Mouse (Mus musculus) hindbrain, embryonic 10.5 days (tissue): ENCODE results near the gene Ikzf2. TPM values are rescaled to one million over a fixed set of nuclear protein-coding genes. Genes with fewer than 3 reads are reported as not detected.

Experiments
- DNase-seq: peaks from one replicate; pipeline ENCODE4 v3.0.0-alpha.2; 2017; ENCODE audit warnings: low spot score
- H3K27ac ChIP-seq: fragments of 300-500 bp; sonication (generic); 2 replicates; pipeline ENCODE4 v1.5.1; 2016; ENCODE audit warnings: mild to moderate bottlenecking, moderate library complexity
- H3K27me3 ChIP-seq: fragments of 300-500 bp; sonication (generic); 2 replicates; pipeline ENCODE4 v1.6.1; 2016; ENCODE audit warnings: mild to moderate bottlenecking; ENCODE audit not compliant: poor library complexity, insufficient read depth, severe bottlenecking
- H3K36me3 ChIP-seq: fragments of 300-500 bp; sonication (generic); 2 replicates; pipeline ENCODE4 v1.6.1; 2016; ENCODE audit warnings: mild to moderate bottlenecking, moderate library complexity
- H3K4me1 ChIP-seq: fragments of 300-500 bp; sonication (generic); replicated peaks from 2 replicates; pipeline ENCODE4 v1.6.1; 2016; ENCODE audit warnings: mild to moderate bottlenecking
- H3K4me3 ChIP-seq: fragments of 300-500 bp; sonication (generic); 2 replicates; pipeline ENCODE4 v1.5.1; 2016; ENCODE audit warnings: mild to moderate bottlenecking, moderate library complexity
- H3K9me3 ChIP-seq: fragments of 300-500 bp; sonication (generic); 2 replicates; pipeline ENCODE4 v1.6.1; 2016; ENCODE audit warnings: mild to moderate bottlenecking, moderate library complexity
- WGBS: fragments of 180-500 bp; shearing (Covaris S2); methylation state at CpG from one replicate; pipeline ENCODE4 v1.1.7; 2016; 5-methylcytosine and 5-hydroxymethylcytosine counted together
- polyA plus RNA-seq: library from polyadenylated mRNA; unstranded; fragments of >200 nt; fragmentation: Nextera tagmentation; extraction: Ambion mirVana; gene quantifications from 2 replicates; pipeline ENCODE4 v1.2.1, GENCODE M21; 2016

Ikzf2 gene
- polyA plus RNA-seq, 1 experiment from 2014 or later: 6.5 TPM

DNA sequence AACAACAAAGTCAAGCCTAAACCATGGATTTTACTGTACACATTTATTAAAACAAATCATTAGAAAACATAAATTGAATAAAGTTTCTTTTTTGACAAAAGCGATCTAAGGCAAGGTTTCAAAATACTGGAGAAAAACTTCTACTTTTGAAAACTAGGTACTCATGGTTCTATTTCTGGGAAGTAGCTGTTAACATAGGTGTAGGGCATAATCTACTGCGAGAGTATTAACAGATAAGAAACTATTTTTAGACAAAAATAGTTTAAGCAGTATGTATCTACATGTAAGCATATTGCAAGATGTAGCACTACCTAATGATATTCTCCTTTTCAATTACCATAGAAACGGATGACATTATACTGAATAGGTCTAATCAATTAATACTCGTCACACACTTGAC, 137.1 kb downstream of the Ikzf2 start:
- H3K27ac ChIP-seq: no peak overlapping the region
- 90% methylated on average over 4 of the region's 4 CpGs for whole genome bisulfite sequencing
- no peaks in the 10 kb centered on the region for H3K36me3 ChIP-seq
- no peak for DNase-seq
- H3K9me3 ChIP-seq: no peaks in the 10 kb centered on the region
- H3K4me3 ChIP-seq: no peak overlapping the region
- peaks cover 9% of the 10 kb centered on the region for H3K4me1 ChIP-seq
- H3K27me3 ChIP-seq: no peaks in the 10 kb centered on the region

DNA sequence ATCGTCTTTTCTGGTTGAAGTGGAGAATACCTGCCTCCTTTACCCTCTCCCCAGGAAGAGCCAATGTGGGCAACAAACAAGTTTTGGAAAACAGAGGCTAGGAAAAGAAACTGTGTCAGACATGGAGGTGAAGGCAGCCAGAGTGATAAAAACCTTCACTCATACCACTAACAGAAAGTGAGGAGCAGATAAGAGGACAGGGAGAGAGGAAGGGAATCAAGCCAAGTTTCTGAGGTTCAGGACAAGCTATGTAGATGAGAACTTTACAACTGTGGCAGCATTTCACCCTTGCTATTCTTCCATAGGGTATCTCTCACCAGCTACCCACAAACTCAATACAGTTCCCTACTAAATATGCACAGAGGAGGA, 141.2 kb downstream of the Ikzf2 start:
- Histone ChIP-seq H3K9me3 (no peaks in the 10 kb centered on the region), H3K27ac (no peak overlapping the region)

DNA sequence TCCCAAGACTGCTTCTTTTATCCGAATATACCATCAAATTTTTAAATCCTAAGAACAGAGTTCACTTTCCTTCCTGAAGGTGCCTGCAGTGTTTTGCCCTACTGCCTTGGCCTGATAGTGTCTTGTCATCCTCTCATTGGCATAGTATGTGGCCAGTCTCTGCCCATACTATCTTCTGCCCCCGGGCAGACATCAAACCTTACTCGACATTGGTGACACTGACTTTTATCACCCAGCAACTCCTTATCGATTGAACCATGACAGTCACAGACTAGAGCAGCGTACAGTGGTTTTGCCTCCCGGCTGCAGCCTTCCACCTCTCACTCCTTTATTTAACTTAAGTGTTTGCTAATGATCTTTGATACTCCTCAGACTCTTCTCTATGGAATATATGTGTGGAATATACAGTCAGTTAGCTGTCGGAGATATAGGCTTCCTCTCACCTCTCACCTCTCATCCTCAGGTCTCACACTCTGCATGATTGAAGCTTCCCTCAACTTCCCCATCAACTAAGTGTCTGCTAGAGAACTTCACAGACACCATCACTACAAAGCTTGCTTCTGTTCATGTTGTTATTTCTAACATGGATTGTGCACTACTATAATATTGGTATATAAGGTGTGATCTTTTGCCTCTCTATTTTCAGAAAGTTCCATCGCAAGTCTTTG, 141.7 kb downstream of the Ikzf2 start:
- no peaks in the 10 kb centered on the region for H3K9me3 ChIP-seq
- no peaks in the 10 kb centered on the region for H3K27me3 ChIP-seq
- whole genome bisulfite sequencing: 95% methylated on average over 8 of the region's 8 CpGs
- peaks cover 9% of the 10 kb centered on the region for H3K4me1 ChIP-seq
- no peaks in the 10 kb centered on the region for H3K36me3 ChIP-seq
- no peak overlapping the region for H3K4me3 ChIP-seq
- no peak for DNase-seq
- H3K27ac ChIP-seq: no peak overlapping the region

More for the DNA sequence above, 141.2 kb downstream of the Ikzf2 start:
- DNase-seq: no peak
- Histone ChIP-seq H3K4me1 (peaks cover 9% of the 10 kb centered on the region), H3K4me3 (no peak overlapping the region), H3K27me3 (no peaks in the 10 kb centered on the region), H3K36me3 (no peaks in the 10 kb centered on the region)
- 95% methylated on average over 1 of the region's 1 CpGs for WGBS

DNA sequence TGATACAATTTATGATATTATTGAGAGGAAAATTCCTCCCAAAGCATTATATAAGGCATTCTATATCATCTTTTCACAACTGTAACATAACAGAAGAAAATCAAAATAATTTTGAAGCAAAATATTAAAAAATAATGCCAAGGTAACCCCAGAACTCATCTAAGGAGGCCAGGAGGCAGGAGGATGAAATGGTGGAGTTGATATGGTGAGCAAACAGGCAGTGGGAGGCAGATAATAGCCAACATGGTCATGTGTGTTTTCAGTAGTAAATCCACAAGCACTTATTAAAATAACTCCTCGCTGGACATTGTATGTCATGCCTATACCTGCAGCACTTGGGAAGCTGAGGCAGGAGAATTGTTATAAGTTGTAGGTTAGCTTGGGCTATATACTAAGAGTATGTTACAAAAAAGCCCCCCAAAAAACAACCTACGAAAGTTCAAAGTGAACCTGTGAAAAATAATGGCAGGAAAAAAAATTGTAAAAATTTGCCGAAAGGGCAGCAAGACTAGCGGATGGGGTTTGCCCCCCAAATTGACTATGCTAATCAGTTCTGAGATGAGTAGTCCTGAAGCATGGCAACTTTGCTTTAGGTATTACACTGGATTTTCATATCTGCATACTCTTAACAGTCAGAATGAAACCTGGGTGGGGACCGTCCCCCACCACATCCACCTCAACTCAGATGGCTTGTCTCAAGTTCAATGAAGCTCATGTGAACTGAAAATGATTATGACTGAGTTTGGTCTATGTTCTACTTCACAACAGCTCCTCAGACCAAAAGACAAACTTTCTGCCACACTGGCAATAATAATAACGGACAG, 143.1 kb downstream of the Ikzf2 start:
- Histone ChIP-seq H3K36me3 (no peaks in the 10 kb centered on the region), H3K9me3 (no peaks in the 10 kb centered on the region), H3K27ac (no peak overlapping the region), H3K4me1 (peaks cover 11% of the 10 kb centered on the region), H3K27me3 (no peaks in the 10 kb centered on the region), H3K4me3 (no peak overlapping the region)
- WGBS: 92% methylated on average over 6 of the region's 6 CpGs
- no peak for DNase-seq

DNA sequence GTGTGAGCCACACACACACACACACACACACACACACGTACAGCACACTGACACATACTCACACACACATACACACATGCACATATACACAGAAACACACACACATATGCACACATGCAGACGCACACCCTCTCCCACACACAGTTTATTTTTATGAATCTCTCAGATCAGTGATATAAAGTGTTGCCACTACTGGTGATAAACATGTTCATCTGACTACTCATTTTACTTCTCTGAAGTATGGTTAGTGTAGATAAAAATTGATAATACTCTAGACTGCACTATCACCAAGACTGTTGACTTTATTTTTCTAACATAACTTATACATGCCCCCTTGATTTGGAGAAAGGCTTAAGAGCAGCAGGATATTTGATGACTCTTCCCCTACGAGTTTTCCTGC, 144.5 kb downstream of the Ikzf2 start:
- Histone ChIP-seq H3K36me3 (no peaks in the 10 kb centered on the region), H3K4me1 (peaks cover 9% of the 10 kb centered on the region), H3K27me3 (no peaks in the 10 kb centered on the region), H3K4me3 (no peak overlapping the region), H3K27ac (no peak overlapping the region), H3K9me3 (no peaks in the 10 kb centered on the region)
- 84% methylated on average over 3 of the region's 3 CpGs for WGBS
- no peak for DNase-seq

DNA sequence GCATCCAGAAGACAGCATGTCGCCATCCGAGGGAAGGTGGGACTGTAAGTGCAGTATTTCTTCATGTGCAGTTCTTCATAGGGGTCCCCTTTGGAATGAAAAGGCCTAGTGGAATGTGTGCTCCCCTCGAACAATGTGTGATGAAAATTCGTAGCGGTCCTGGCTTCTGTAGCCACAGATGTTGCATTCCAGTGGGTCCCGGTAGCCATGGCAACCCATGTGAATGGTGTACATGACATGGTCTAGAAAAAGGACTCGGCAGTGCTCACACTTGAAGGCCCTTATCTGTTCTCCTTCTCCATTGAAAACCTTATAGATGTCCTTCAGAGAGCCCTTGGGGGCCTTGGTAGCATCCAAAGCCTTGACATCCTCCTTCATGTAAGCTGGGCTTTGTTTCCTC, 148.4 kb downstream of the Ikzf2 start:
- Histone ChIP-seq H3K27ac (no peak overlapping the region), H3K4me3 (no peak overlapping the region), H3K27me3 (no peaks in the 10 kb centered on the region), H3K9me3 (no peaks in the 10 kb centered on the region), H3K36me3 (no peaks in the 10 kb centered on the region), H3K4me1 (peaks cover 15% of the 10 kb centered on the region)
- 47% methylated on average over 7 of the region's 7 CpGs for WGBS
- peak; percentile 66 for DNase-seq

DNA sequence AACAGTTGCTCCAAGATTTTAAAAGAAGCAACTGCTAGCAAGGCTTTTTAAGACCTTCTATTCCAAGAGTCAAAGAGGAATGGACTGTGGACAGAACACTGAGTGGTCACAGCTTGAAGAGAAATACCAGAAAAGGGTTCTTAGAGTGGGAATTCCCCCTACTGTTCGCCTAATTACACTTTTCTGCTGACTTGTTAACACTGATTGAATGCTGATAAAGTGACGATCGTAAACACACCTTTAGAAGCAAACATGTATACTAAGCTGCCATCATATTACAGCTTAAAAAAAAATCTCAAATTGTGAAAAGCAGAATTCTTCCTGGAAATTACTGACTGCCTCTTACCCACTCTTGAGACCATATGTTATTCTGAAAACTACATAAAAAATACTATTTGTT, 149.4 kb downstream of the Ikzf2 start:
- Histone ChIP-seq H3K36me3 (no peaks in the 10 kb centered on the region), H3K4me1 (peaks cover 15% of the 10 kb centered on the region), H3K27ac (no peak overlapping the region), H3K9me3 (no peaks in the 10 kb centered on the region), H3K27me3 (no peaks in the 10 kb centered on the region), H3K4me3 (no peak overlapping the region)
- DNase-seq: no peak
- WGBS: 53% methylated on average over 3 of the region's 3 CpGs

DNA sequence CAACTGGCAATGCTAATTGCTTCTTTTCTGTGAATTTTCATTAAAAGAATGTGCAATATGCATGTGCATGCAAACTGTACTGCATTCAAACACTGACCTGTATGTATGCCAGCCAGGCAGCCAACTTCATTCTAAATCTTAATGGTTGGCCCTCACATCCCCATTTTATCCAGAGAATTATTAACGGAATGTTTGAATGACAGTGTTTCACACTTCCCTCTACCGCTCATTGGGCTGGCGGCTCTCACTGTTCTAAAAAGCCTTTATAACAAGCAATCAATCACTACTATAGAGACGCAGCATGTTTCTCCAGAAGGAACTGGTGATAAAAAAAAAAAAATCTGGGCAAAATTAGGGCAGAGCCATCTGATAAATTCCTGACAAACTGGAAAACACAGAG, 151.5 kb downstream of the Ikzf2 start:
- H3K36me3 ChIP-seq: no peaks in the 10 kb centered on the region
- H3K4me1 ChIP-seq: peaks cover 15% of the 10 kb centered on the region
- WGBS: 59% methylated on average over 4 of the region's 4 CpGs
- H3K4me3 ChIP-seq: no peak overlapping the region
- no peak overlapping the region for H3K27ac ChIP-seq
- no peak for DNase-seq
- H3K9me3 ChIP-seq: no peaks in the 10 kb centered on the region
- H3K27me3 ChIP-seq: no peaks in the 10 kb centered on the region

DNA sequence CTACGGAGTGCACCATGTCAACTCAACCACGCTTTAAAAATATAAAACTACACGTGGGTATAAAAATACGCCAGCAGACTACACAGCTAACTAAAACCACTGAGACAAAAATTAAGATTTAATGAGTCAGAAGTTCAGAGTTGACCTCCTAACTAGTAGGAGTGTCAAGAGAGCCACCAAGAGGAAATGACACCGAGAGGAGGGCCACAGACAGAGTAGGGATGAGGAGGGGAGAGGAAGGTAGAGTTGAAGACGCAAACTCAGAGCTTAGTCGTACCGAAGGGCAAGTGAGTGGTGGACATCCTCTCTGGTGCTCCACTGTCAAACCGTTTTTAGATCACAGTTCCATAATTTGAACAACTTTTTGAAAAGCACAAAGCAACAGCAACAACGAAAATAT, 154.0 kb downstream of the Ikzf2 start:
- Histone ChIP-seq H3K27ac (no peak overlapping the region), H3K27me3 (no peaks in the 10 kb centered on the region), H3K4me3 (no peak overlapping the region), H3K36me3 (no peaks in the 10 kb centered on the region), H3K9me3 (no peaks in the 10 kb centered on the region), H3K4me1 (peaks cover 6% of the 10 kb centered on the region; the same call in 1 of the 2 replicates)
- DNase-seq: no peak
- WGBS: 91% methylated on average over 10 of the region's 10 CpGs

DNA sequence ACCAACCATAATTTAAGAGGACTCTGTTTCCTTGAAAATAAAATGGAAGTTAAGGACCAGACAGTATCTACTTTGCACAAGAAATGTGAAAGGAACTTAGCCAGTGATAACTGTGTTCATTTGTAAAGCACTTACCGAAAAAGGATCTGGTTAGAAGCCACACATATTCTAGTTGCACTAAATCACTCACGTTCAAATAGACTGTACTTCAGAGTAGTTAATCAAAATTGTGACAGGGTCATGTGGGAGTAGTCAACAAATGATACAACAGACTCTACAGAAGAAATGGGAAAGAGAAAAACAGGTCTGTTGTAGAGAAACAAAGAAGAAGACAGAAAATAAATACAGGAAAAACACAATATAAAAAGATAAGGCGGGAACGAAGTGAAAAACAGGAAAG, 158.3 kb downstream of the Ikzf2 start:
- H3K4me3 ChIP-seq: no peak overlapping the region
- no peaks in the 10 kb centered on the region for H3K36me3 ChIP-seq
- H3K27me3 ChIP-seq: no peaks in the 10 kb centered on the region
- WGBS: 91% methylated on average over 4 of the region's 4 CpGs
- no peak overlapping the region for H3K27ac ChIP-seq
- H3K9me3 ChIP-seq: no peaks in the 10 kb centered on the region
- no peak for DNase-seq
- no peaks in the 10 kb centered on the region for H3K4me1 ChIP-seq

DNA sequence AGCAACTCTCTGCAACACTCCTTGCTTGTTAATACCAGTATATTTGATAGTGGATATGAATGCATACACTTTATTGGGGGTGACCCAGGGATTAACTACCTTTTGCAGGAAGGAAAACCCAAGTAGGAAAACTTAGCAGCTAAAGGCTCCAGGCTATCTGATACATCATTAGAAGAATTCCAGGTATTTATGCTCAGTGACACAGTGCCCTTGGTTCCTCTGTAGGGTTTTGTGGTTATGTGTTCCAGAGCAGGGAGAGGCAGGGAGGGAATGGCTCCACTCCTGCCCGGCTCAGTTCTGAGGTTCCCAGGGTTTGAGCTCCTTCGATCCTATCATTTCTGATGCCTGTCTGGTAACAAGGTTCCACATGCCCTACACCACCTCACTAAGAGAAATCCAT, 165.4 kb downstream of the Ikzf2 start:
- Histone ChIP-seq H3K4me3 (no peak overlapping the region), H3K9me3 (no peaks in the 10 kb centered on the region), H3K36me3 (no peaks in the 10 kb centered on the region), H3K27ac (no peak overlapping the region), H3K4me1 (no peaks in the 10 kb centered on the region), H3K27me3 (no peaks in the 10 kb centered on the region)
- DNase-seq: no peak
- WGBS: 97% methylated on average over 2 of the region's 2 CpGs

DNA sequence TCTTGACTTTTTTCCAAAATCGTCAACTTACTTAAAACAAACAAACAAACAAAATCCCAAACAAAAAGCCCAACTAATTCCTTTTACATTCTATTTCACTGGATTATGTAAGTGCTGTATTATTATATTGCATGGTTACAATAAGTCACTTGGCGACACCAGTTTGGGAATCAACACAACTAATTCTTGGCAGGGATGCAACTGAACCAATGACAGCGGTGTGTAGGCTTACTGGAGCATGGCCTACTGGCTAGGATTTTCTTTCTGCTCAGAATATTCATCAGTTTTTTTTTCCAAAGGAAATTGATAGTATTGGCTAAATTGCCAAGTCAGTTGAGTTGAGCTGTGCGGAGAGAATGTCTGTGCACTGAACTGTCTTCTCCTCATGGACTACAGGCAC, 167.7 kb downstream of the Ikzf2 start:
- no peak for DNase-seq
- no peak overlapping the region for H3K27ac ChIP-seq
- no peaks in the 10 kb centered on the region for H3K36me3 ChIP-seq
- H3K27me3 ChIP-seq: no peaks in the 10 kb centered on the region
- no peak overlapping the region for H3K4me3 ChIP-seq
- H3K9me3 ChIP-seq: no peaks in the 10 kb centered on the region
- H3K4me1 ChIP-seq: no peaks in the 10 kb centered on the region
- WGBS: 95% methylated on average over 4 of the region's 4 CpGs

DNA sequence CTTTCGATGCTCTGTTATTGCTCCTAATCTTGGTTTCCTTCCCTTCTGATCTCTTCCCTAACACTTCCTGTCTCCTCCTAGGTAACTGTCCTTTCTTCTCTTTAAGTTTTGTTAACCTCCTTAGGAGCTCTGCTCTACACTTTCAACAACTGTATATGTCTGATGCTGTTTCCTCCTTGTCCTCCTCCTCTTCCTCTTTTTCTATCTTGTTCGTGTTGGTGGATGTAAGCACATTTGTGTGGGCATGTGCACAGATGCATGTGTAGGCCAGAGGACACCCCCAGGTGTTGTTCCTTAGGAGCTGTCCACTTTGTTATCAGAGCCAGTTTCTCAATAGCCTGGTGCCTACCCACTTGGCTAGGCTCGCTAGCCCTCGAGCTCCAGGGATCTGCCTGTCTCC, 169.0 kb downstream of the Ikzf2 start:
- no peak overlapping the region for H3K27ac ChIP-seq
- no peaks in the 10 kb centered on the region for H3K36me3 ChIP-seq
- DNase-seq: no peak
- H3K9me3 ChIP-seq: no peaks in the 10 kb centered on the region
- H3K27me3 ChIP-seq: no peaks in the 10 kb centered on the region
- no peak overlapping the region for H3K4me3 ChIP-seq
- WGBS: 90% methylated on average over 4 of the region's 4 CpGs
- H3K4me1 ChIP-seq: peaks cover 9% of the 10 kb centered on the region
